Mouse (Mus musculus) bone marrow, adult 2 months (tissue): Measurements from ENCODE around the gene Gprc5d.
A peak's percentile ranks its signal among the peaks of the same experiment; 100 is the strongest.

Experiments
- CTCF ChIP-seq: fragments of 200-500 bp; IDR thresholded peaks from 2 replicates; pipeline ENCODE4 v1.5.1; 2011; ENCODE audit warnings: low read length, control low read depth; ENCODE audit not compliant: control insufficient read depth, insufficient read depth
- POLR2A ChIP-seq: fragments of 200-500 bp; IDR thresholded peaks from 2 replicates; pipeline ENCODE4 v1.6.1; 2011; ENCODE audit warnings: low read depth, mild to moderate bottlenecking, control low read depth, low read length, borderline replicate concordance; ENCODE audit not compliant: control insufficient read depth

DNA sequence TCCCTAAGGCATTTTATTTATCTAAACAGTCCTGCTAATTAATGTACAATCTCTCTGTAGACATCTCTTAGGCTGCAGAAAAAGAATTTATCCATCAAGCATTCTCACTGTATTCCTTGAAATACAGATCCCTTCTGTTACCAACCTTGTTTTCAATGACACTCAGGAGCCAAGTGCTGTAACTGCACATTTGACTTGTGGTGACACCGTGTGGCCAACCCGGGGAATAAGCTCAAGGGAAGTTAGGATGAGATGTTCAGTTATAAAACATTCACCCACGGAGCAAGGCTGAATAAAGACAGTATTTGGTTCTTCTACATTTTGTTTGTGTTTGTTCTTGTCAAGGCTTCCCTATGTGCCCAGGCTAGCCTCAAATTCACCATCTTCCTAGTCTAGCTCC is 26.4 kb upstream of the Gprc5d start:
- peak; percentile 51 for TF ChIP-seq CTCF
- no peak for TF ChIP-seq POLR2A
